Mouse (Mus musculus) layer of hippocampus, adult 2 months (tissue): Measurements from ENCODE around the gene Zfp866. TPM values are rescaled to one million over a fixed set of nuclear protein-coding genes. Genes with fewer than 3 reads are reported as not detected.
A peak's percentile ranks its signal among the peaks of the same experiment; 100 is the strongest.

Experiments used
- DNase-seq, 2 experiments: peaks; one replicate each; pipeline ENCODE4 v3.0.0; 2022; ENCODE audit warnings: low spot score in 2 of 2
- H3K27ac ChIP-seq: fragments of 200-600 bp; 2 replicates; pipeline ENCODE4 v1.8.1; 2022
- H3K4me3 ChIP-seq: fragments of 200-600 bp; 2 replicates; pipeline ENCODE4 v1.8.1; 2022; ENCODE audit warnings: mild to moderate bottlenecking
- CTCF ChIP-seq: fragments of 200-600 bp; conservative IDR thresholded peaks from 2 replicates; pipeline ENCODE4 v1.8.1; 2022; ENCODE audit warnings: antibody characterized with exemption, mild to moderate bottlenecking, moderate library complexity
- total RNA-seq, 2 experiments: library from RNA; stranded (reverse); gene quantifications; 2 replicates each; pipeline ENCODE4 v1.2.3; 2021

Zfp866 gene
- total RNA-seq, 2 experiments from 2014 or later: 28.2 to 28.5 TPM

DNA sequence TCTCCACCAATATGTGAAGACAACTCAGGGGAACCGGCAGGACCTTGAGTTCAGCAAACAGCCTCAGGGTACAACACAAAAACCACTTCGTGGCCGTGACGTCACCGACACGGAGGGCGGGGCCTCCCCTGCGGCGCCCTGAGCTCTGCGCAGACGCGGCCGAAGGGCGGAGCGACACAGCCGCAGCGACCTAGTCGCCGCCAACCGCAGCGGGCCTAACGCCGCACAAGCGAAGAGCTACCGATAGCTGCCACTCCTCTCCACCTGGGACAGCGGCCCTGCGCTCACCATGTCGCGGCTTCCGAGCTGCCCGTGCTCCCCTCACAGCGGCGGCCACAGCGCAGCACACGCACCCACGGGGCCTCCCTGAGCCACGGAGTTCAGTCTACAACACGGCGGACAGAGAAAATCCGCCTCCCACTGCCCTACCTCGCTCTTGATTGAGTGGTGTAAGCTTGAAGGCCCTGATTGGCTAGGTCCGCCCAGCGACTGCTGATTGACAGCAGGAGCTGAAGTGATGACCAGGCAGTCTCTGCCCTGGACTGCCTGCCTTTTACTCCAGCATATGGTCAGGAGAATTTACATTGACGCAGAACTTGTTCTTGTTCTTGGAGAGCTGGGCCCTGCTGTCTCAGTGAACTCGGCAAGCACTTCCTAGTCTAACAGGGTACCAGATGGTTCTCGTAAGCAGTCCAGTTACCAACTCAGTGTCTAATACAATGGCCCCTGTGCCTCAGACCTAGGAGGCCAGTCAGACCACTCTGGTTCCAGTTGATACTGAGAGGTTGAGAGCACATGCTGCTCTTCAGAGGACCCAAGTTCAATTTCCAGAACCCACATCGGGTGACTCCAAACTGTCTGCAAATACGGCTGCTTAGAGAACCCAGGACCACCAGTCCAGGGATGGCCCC lies 41.2 kb downstream of the Zfp866 start, which contains the start of gene Zfp963:
TSS of gene Zfp963 (minus strand) at position 427 of the 911 bp plus-strand sequence.
- DNase-seq: peak; percentile 93 to 95
- TF ChIP-seq CTCF: no peak; the same call in 1 of the 2 replicates
- Histone ChIP-seq H3K4me3 (peak within 1 kb of the TSS; percentile 87), H3K27ac (peak within 1 kb of the TSS; percentile 99)

DNA sequence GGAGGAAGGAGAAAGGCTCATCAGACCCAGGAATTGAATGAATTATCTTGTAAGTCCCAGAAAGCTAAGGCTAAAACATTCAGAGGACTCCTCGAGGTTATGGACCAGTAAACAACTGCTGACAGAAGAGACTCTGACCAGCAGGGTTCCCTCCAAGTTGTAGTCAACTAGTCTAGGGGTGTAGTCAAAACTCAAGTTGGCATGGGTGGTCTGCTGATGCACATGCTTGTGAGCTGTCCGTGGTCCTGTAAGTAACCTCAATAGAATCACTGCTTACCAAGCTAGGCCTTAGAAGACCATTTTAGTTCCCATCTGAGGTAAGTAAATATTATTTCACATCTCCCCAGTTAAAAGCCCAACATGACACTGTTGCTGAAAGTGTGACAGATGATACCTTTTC lies 49.7 kb downstream of the Zfp866 start:
- no peak for DNase-seq
- TF ChIP-seq CTCF: no peak
- Histone ChIP-seq H3K4me3 (no peak overlapping the region), H3K27ac (no peak overlapping the region)

DNA sequence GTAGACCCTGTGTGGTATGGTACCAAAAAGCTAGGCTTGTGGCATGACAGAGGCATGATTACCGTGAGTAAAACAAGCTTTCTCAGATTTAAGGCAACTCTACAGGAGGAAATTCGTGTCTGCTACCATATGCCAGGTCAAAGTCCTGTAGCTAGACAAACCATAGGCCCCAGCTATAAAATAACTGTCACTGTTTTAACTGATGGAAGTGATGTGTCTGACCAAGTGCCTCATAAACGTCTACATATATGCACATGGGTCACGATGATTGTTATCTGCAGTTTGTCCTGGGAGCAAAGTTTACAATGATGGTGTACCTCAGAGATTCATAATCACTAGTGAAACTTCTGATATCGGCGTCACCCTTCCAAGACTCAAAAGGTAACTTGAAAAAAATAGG lies 50.2 kb downstream of the Zfp866 start:
- TF ChIP-seq CTCF: no peak
- H3K4me3 ChIP-seq: no peak overlapping the region
- H3K27ac ChIP-seq: no peak overlapping the region
- DNase-seq: no peak

DNA sequence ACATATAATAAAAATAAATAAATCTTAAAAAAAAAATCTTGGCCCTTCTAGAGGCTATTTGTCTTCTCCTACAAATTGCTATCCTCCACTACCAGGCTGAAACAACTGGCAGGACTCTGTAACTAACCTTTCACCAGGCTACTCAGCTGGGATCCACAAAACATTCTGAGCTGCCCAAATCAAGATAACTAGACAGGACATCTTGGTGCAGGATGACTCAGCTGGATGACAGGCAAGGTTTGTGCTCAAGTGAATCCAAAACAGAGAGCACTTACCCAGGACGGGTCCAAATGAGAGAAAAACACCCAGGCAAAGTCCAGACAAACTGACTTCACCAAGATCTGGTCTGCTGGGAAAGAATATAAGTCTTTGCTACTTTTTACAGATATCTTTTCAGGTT lies 55.5 kb downstream of the Zfp866 start:
- DNase-seq: no peak
- no peak for TF ChIP-seq CTCF
- H3K27ac ChIP-seq: no peak overlapping the region
- no peak overlapping the region for H3K4me3 ChIP-seq

DNA sequence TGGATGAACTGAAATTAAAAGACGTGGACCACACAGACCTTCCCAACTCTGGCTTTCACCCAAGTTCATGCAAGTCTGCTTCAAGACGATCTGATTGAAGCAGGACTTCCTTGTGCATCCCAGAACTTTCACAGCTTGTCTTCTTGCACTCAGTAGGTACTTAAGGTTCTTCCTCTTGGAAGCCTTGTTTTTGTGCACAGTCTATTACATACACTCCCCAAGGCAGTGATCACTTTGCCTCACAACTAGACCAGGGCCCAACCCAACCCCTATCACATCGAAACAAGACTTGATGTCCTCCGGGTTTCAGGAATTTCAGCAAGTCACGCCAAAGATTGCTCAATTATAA lies 73.8 kb downstream of the Zfp866 start:
- no peak for TF ChIP-seq CTCF
- Histone ChIP-seq H3K27ac (peak overlapping the region; percentile 74), H3K4me3 (peak overlapping the region; percentile 50)
- DNase-seq: no peak

DNA sequence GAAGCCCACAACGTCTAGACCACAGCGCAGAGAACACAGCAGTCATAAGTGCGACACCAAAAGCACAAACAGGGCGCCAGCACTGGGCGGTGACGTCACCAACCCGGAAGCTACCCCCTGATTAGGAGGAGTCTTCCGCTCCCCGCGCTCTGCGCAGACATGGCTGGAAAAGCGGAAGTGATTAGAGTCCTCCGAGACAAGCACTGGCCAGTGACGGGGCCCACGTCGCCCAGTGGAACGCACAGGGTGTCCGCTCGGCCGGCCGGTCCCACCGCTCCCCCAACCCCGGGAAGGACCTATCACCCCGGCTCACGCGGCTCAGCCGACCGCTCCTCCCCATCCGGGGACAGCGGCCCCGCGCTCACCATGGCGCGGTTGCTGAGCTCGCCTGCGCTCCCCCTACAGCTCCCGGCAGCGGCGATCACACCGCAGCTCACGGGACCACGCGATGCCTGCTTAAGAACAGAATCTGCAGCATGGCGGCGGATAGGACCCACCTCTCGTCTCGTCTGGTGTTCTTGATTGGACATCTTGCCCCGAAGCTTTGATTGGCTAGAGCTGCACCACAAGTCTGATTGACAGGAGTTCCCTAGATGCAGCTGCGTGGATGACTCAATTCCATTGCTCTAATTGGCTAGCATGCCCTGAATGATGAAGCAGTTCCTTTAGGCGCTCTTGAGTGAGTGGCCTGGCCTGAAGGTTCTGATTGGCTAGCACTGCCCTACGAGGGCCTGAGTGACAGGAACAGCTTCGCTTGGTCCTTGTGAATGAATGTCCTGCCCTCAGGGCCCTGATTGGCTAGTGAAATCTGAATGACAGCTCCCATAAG lies 74.4 kb downstream of the Zfp866 start:
- peak; percentile 94 to 99 for DNase-seq
- peak overlapping the region; percentile 99 for H3K27ac ChIP-seq
- peak overlapping the region; percentile 81 for H3K4me3 ChIP-seq
- no peak for TF ChIP-seq CTCF

DNA sequence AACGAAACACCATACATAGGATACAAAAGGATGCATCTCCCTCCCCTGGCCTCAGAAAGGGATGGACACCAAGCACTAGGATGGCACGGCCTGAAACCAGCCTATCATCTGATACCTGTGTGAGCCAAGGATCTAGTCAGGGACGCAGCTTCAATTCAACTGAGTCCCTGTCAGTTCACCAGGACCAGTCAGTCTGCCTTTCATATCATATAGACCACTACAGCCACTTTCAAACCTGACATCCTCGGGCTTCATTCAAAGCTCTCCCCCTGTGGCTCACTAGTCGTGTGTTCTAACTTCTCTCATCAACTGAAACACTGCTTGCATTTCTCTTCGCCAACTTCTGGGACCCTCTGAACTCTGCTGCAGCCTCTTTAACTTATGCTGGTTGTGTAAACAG lies 75.6 kb downstream of the Zfp866 start:
- peak overlapping the region; percentile 81 for H3K4me3 ChIP-seq
- DNase-seq: no peak
- H3K27ac ChIP-seq: peak overlapping the region; percentile 99; the same call in 1 of the 2 replicates
- no peak for TF ChIP-seq CTCF

DNA sequence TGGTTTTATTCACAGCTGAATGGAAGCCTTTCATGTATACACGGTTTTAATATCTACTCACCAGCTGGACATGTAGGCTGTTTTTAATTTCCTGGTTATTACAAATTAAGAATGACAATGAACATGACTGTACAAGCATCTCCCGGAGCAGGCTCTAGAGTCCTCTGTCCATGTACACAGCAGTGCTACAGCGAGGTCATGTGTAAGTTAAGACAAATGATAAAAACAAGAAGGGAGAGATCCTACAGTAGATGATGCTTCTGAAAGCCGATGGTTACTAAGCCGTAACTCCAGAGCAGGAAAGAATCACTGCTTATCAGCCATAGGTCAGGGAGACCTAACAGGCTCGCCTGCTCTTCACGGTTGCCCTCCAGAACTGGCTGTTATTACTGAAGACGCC lies 77.5 kb downstream of the Zfp866 start:
- no peak overlapping the region for H3K4me3 ChIP-seq

More for the DNA sequence above, 77.5 kb downstream of the Zfp866 start:
- DNase-seq: no peak
- 0 out of 2 replicates have a peak overlapping the region, but pooled peaks have one; percentile 7 for H3K27ac ChIP-seq
- TF ChIP-seq CTCF: no peak

Other genes starting within 250 kb of the Zfp866 start
- gene Zfp868, start 165.6 kb downstream of the Zfp866 start, total RNA-seq: 10 to 100 TPM; 19.1 to 19.8 TPM
- 1 to 10 TPM; 4.8 to 5.6 TPM for gene Zfp964, start 136.7 kb downstream of the Zfp866 start, total RNA-seq
- gene Zfp869, start 80.5 kb downstream of the Zfp866 start, total RNA-seq: 10 to 100 TPM; 20.1 to 20.6 TPM
- gene Zfp963, start 41.2 kb downstream of the Zfp866 start, total RNA-seq: 1 to 10 TPM; 4.3 to 5.1 TPM
- gene Gm20422, start 16.3 kb downstream of the Zfp866 start, total RNA-seq: 1 to 10 TPM; 2.8 to 3.5 TPM
- 10 to 100 TPM; 40.3 to 41.3 TPM for gene Atp13a1, start within 50 bp of the Zfp866 start, total RNA-seq
- 10 to 100 TPM; 11.1 to 15.7 TPM for gene Gmip, start 17.5 kb upstream of the Zfp866 start, total RNA-seq
- under 1 TPM; 0.47 to 0.64 TPM for gene Lpar2, start 31.3 kb upstream of the Zfp866 start, total RNA-seq
- gene Pbx4, start 41.3 kb upstream of the Zfp866 start, total RNA-seq: 10 to 100 TPM; 15.1 to 18.3 TPM
- gene Cilp2, start 96.5 kb upstream of the Zfp866 start, total RNA-seq: under 1 TPM; 0.69 to 0.72 TPM
- under 1 TPM in 1 of 2 experiments, not detected in 1; 0.64 TPM for gene Tssk6, start 111.0 kb upstream of the Zfp866 start, total RNA-seq
- gene Ndufa13, start 111.4 kb upstream of the Zfp866 start, total RNA-seq: 100 to 1,000 TPM; 154 to 157 TPM
- gene Yjefn3, start 111.5 kb upstream of the Zfp866 start, total RNA-seq: 10 to 100 TPM; 29.3 to 32.5 TPM
- 10 to 100 TPM; 29.7 to 32.4 TPM for gene Gatad2a, start 205.2 kb upstream of the Zfp866 start, total RNA-seq